In genomic region chr5:115074749-115075148, GRCm38 (mm10) we compare ENCODE assay signal across 22 mouse cellular contexts. TPM values are rescaled to one million over a fixed set of nuclear protein-coding genes. Genes with fewer than 3 reads are reported as not detected.
DNase-seq lines count a peak whose midpoint lies in the region; ATAC-seq and TF ChIP-seq lines count a peak whose summit lies in the region.
"Had no signal": no experiment of that assay in that cellular context is flagged by ENCODE, and none has a peak within 500 bp of the region (broad histone marks: within the 10 kb centered on the region; RNA-seq: fewer than 3 reads in every experiment).

No protein-coding gene starts in this region.

- peaks cover 9% of the 10 kb centered on the region for H3K79me2 ChIP-seq in MEL (ENCODE audit: control insufficient read depth, insufficient read depth, low read length, poor library complexity)

- TF ChIP-seq RAD21 in MEL (IDR thresholded peaks at IDR 0.05; ENCODE audit: low read depth, low read length), result no peak

- 44% methylated on average over 4 of the region's 4 CpGs for WGBS in intestine, postnatal 0 days
- 47% methylated on average over 4 of the region's 4 CpGs for WGBS in liver, embryonic 13.5 days (ENCODE audit: insufficient replicate concordance)
- 64% methylated on average over 4 of the region's 4 CpGs for WGBS in liver, postnatal 0 days (ENCODE audit: insufficient replicate concordance)
- 92% methylated on average over 4 of the region's 4 CpGs for WGBS in hindbrain, postnatal 0 days
- WGBS in thymus, adult 2 months, result 90% methylated on average over 4 of the region's 4 CpGs

- DNase-seq in MEL (ENCODE audit: low read depth, low spot score), result no peak
- no peak for DNase-seq in liver, embryonic 13.5 days
- DNase-seq in liver, postnatal 0 days, result no peak
- DNase-seq in kidney, adult 9 months, result no peak
- no peak for DNase-seq in hindbrain, postnatal 0 days (ENCODE audit: low spot score)
- no peak for DNase-seq in thymus, adult 2 months
- DNase-seq in right cerebral cortex, adult 18-20 months, result no peak
- DNase-seq: adrenal gland, adult 8-10 months; adrenal gland, postnatal 36 days; cerebellum, adult 11 months; cerebellum, adult 8-10 months; cerebellum, postnatal 14 days; embryo, embryonic 11 days; gastrocnemius, postnatal 36 days; heart, adult 11 months; heart, postnatal 36 days had no signal

- TF ChIP-seq CTCF in MEL (IDR thresholded peaks at IDR 0.05 in 2 of 3, conservative IDR thresholded peaks at IDR 0.05 in 1 of 3; ENCODE audit: control insufficient read depth in 1 of 3, insufficient read depth in 1 of 3, low read depth in 2 of 3, low read length in 3 of 3, poor library complexity in 1 of 3, severe bottlenecking in 1 of 3), result no peak
- TF ChIP-seq CTCF in intestine, postnatal 0 days (IDR thresholded peaks at IDR 0.05; ENCODE audit: low read depth), result no peak
- no peak for TF ChIP-seq CTCF in liver, postnatal 0 days (IDR thresholded peaks at IDR 0.05; ENCODE audit: low read depth)
- no peak for TF ChIP-seq CTCF in hindbrain, postnatal 0 days (IDR thresholded peaks at IDR 0.05; ENCODE audit: low read depth)
- no peak for TF ChIP-seq CTCF in thymus, adult 2 months (IDR thresholded peaks at IDR 0.05; ENCODE audit: borderline replicate concordance, control insufficient read depth, extremely low read depth, insufficient read depth, low read length, poor library complexity)

- H3K4me3 ChIP-seq in MEL (ENCODE audit: control insufficient read depth in 1 of 2, insufficient read depth in 1 of 2, low read depth in 2 of 2, low read length in 2 of 2), result no peak overlapping the region
- H3K4me3 ChIP-seq in intestine, postnatal 0 days (ENCODE audit: low read depth, low read length), result no peak overlapping the region
- H3K4me3 ChIP-seq in liver, embryonic 13.5 days (replicated peaks), result no peak overlapping the region
- no peak overlapping the region for H3K4me3 ChIP-seq in liver, postnatal 0 days (ENCODE audit: low read depth, low read length)
- H3K4me3 ChIP-seq in hindbrain, postnatal 0 days (ENCODE audit: low read length), result no peak overlapping the region
- no peak overlapping the region for H3K4me3 ChIP-seq in thymus, adult 2 months (ENCODE audit: control insufficient read depth, insufficient read depth, low read length)
- H3K4me3 ChIP-seq: embryonic facial prominence, embryonic 12.5 days; forebrain, embryonic 15.5 days; heart, embryonic 13.5 days had no signal

- H3K4me2 ChIP-seq in intestine, postnatal 0 days (replicated peaks; ENCODE audit: low read depth), result no peak overlapping the region
- 0 out of 2 replicates have a peak overlapping the region, but pooled peaks have one; percentile 9 for H3K4me2 ChIP-seq in liver, embryonic 13.5 days
- 0 out of 2 replicates have a peak overlapping the region, but pooled peaks have one; percentile 7 for H3K4me2 ChIP-seq in liver, postnatal 0 days (ENCODE audit: low read depth, low read length)
- H3K4me2 ChIP-seq in hindbrain, postnatal 0 days (ENCODE audit: low read depth, low read length), result no peak overlapping the region
- H3K4me2 ChIP-seq: embryonic facial prominence, embryonic 12.5 days; forebrain, embryonic 15.5 days; heart, embryonic 13.5 days had no signal

- no peak overlapping the region for H3K9ac ChIP-seq in MEL (ENCODE audit: control insufficient read depth, low read depth, low read length, poor library complexity, severe bottlenecking)
- H3K9ac ChIP-seq in intestine, postnatal 0 days (ENCODE audit: low read depth, low read length), result no peak overlapping the region
- peak overlapping the region; percentile 69 for H3K9ac ChIP-seq in liver, embryonic 13.5 days
- H3K9ac ChIP-seq in liver, postnatal 0 days (replicated peaks), result no peak overlapping the region
- no peak overlapping the region for H3K9ac ChIP-seq in hindbrain, postnatal 0 days (replicated peaks; ENCODE audit: low read length)
- H3K9ac ChIP-seq: embryonic facial prominence, embryonic 12.5 days; forebrain, embryonic 15.5 days; heart, embryonic 13.5 days had no signal

- peak; percentile 80 for ATAC-seq in intestine, postnatal 0 days
- no peak for ATAC-seq in liver, embryonic 13.5 days (ENCODE audit: low read depth)
- ATAC-seq in liver, postnatal 0 days, result no peak
- ATAC-seq in hindbrain, postnatal 0 days, result no peak
- ATAC-seq: forebrain, embryonic 15.5 days had no signal

- TF ChIP-seq POLR2A in MEL (IDR thresholded peaks at IDR 0.05; ENCODE audit: control insufficient read depth in 1 of 2, insufficient read depth in 1 of 2, low read depth in 1 of 2, low read length in 2 of 2, poor library complexity in 1 of 2), result no peak
- TF ChIP-seq POLR2A in thymus, adult 2 months (IDR thresholded peaks at IDR 0.05; ENCODE audit: control insufficient read depth, extremely low read depth, insufficient read depth, low read length, poor library complexity), result no peak

- H3K27me3 ChIP-seq in MEL (ENCODE audit: control insufficient read depth in 1 of 2, insufficient read depth in 2 of 2, low read length in 2 of 2), result no peaks in the 10 kb centered on the region
- H3K27me3 ChIP-seq in intestine, postnatal 0 days (replicated peaks; ENCODE audit: control insufficient read depth, insufficient read depth, low read length), result no peaks in the 10 kb centered on the region
- no peaks in the 10 kb centered on the region for H3K27me3 ChIP-seq in liver, embryonic 13.5 days
- H3K27me3 ChIP-seq in liver, postnatal 0 days (ENCODE audit: insufficient read depth, low read length), result no peaks in the 10 kb centered on the region
- no peaks in the 10 kb centered on the region for H3K27me3 ChIP-seq in hindbrain, postnatal 0 days (ENCODE audit: insufficient read depth, low read length)
- H3K27me3 ChIP-seq in thymus, adult 2 months (ENCODE audit: control insufficient read depth, insufficient read depth, low read length), result no peaks in the 10 kb centered on the region
- H3K27me3 ChIP-seq: embryonic facial prominence, embryonic 12.5 days; forebrain, embryonic 15.5 days; heart, embryonic 13.5 days had no signal

- peaks cover 0 to 54% of the 10 kb centered on the region in 2 experiments; a peak in 3 of 4 replicates for H3K36me3 ChIP-seq in MEL (ENCODE audit: control insufficient read depth in 1 of 2, insufficient read depth in 2 of 2, low read length in 2 of 2)
- H3K36me3 ChIP-seq in intestine, postnatal 0 days (ENCODE audit: control insufficient read depth, insufficient read depth), result peaks cover 9% of the 10 kb centered on the region; the same call in 1 of the 2 replicates
- H3K36me3 ChIP-seq in liver, embryonic 13.5 days, result peaks cover 28% of the 10 kb centered on the region
- H3K36me3 ChIP-seq in liver, postnatal 0 days (replicated peaks; ENCODE audit: insufficient read depth, low read length), result peaks cover 20% of the 10 kb centered on the region
- no peaks in the 10 kb centered on the region for H3K36me3 ChIP-seq in hindbrain, postnatal 0 days (ENCODE audit: insufficient read depth, low read length)
- no peaks in the 10 kb centered on the region for H3K36me3 ChIP-seq in thymus, adult 2 months (ENCODE audit: control insufficient read depth, insufficient read depth, low read length)

- no peaks in the 10 kb centered on the region for H3K9me3 ChIP-seq in MEL (replicated peaks; ENCODE audit: insufficient read depth, low read length)
- no peaks in the 10 kb centered on the region for H3K9me3 ChIP-seq in intestine, postnatal 0 days (ENCODE audit: control insufficient read depth)
- no peaks in the 10 kb centered on the region for H3K9me3 ChIP-seq in liver, embryonic 13.5 days (replicated peaks)
- no peaks in the 10 kb centered on the region for H3K9me3 ChIP-seq in liver, postnatal 0 days (ENCODE audit: low read length)
- no peaks in the 10 kb centered on the region for H3K9me3 ChIP-seq in hindbrain, postnatal 0 days (ENCODE audit: low read length)
- H3K9me3 ChIP-seq: embryonic facial prominence, embryonic 12.5 days; forebrain, embryonic 15.5 days; heart, embryonic 13.5 days had no signal

- H3K4me1 ChIP-seq in MEL (ENCODE audit: control insufficient read depth in 1 of 2, insufficient read depth in 2 of 2, low read length in 2 of 2), result peaks cover 23 to 51% of the 10 kb centered on the region in 2 experiments
- H3K4me1 ChIP-seq in intestine, postnatal 0 days (replicated peaks; ENCODE audit: control insufficient read depth, insufficient read depth, low read length), result peaks cover 4% of the 10 kb centered on the region
- peaks cover 90% of the 10 kb centered on the region for H3K4me1 ChIP-seq in liver, embryonic 13.5 days (replicated peaks)
- peaks cover 50% of the 10 kb centered on the region for H3K4me1 ChIP-seq in liver, postnatal 0 days (ENCODE audit: insufficient read depth)
- no peaks in the 10 kb centered on the region for H3K4me1 ChIP-seq in hindbrain, postnatal 0 days (ENCODE audit: insufficient read depth, low read length)
- H3K4me1 ChIP-seq in thymus, adult 2 months (replicated peaks; ENCODE audit: control insufficient read depth, insufficient read depth, low read length), result peaks cover 3% of the 10 kb centered on the region; the same call in 1 of the 2 replicates

- H3K27ac ChIP-seq in MEL (ENCODE audit: control insufficient read depth, low read depth, low read length), result peak overlapping the region; percentile 83; the same call in 1 of the 2 replicates
- H3K27ac ChIP-seq in intestine, postnatal 0 days (ENCODE audit: low read depth, low read length), result peak overlapping the region; percentile 62; the same call in 1 of the 2 replicates
- peak overlapping the region; percentile 99 for H3K27ac ChIP-seq in liver, embryonic 13.5 days
- H3K27ac ChIP-seq in liver, postnatal 0 days (ENCODE audit: low read depth), result no peak overlapping the region
- H3K27ac ChIP-seq in hindbrain, postnatal 0 days, result no peak overlapping the region
- H3K27ac ChIP-seq in thymus, adult 2 months (ENCODE audit: control insufficient read depth, insufficient read depth, low read length), result no peak overlapping the region
- H3K27ac ChIP-seq: embryonic facial prominence, embryonic 12.5 days; forebrain, embryonic 15.5 days; heart, embryonic 13.5 days had no signal

- no peak for TF ChIP-seq EP300 in MEL (IDR thresholded peaks at IDR 0.05; ENCODE audit: low read depth in 1 of 2, low read length in 2 of 2)
- TF ChIP-seq EP300 in liver, postnatal 0 days (IDR thresholded peaks at IDR 0.05; ENCODE audit: low read depth), result no peak

RNA-seq across cellular contexts. Expression of gene Gm10401, which starts 23.3 kb away (rescaled TPM):
- total RNA-seq in MEL (2012; rRNA removed), result 3.5 and 4.6 TPM in 2 replicates
- under 1 TPM in 1 of 2 experiments, not detected in 1; 0.56 TPM for polyA plus RNA-seq in MEL (2012; ENCODE audit: insufficient read depth in 1 of 2, insufficient read length in 2 of 2, low read depth in 1 of 2, low replicate concordance in 2 of 2, missing spikeins in 1 of 2)
- polyA plus RNA-seq in intestine, postnatal 0 days (2015; fragmentation: Nextera tagmentation; extraction: Ambion mirVana), result 13.8 and 17.0 TPM in 2 replicates
- polyA plus RNA-seq in liver, embryonic 13.5 days (2015; fragmentation: Nextera tagmentation; extraction: Ambion mirVana), result 11.1 and 12.0 TPM in 2 replicates
- polyA plus RNA-seq in liver, postnatal 0 days (2015; fragmentation: Nextera tagmentation; extraction: Ambion mirVana), result 6.0 and 6.6 TPM in 2 replicates
- total RNA-seq in hindbrain, postnatal 0 days (2014; rRNA removed), result not detected in 2 replicates
- 38.5 and 39.3 TPM in 2 replicates for polyA plus RNA-seq in hindbrain, postnatal 0 days (2015; fragmentation: Nextera tagmentation; extraction: Ambion mirVana)
- polyA plus RNA-seq in thymus, adult 2 months (2012; rRNA removed), result 0.26 TPM in 1 of 2 replicates, not detected in the other
- total RNA-seq: adrenal gland, adult 8-10 months; adrenal gland, postnatal 36 days; gastrocnemius, adult 8-10 months; gastrocnemius, postnatal 36 days; heart, postnatal 36 days had no signal
- polyA plus RNA-seq: brain, embryonic 14.5 days had no signal

RNA-seq across cellular contexts. Expression of gene Acads, which starts 44.4 kb away (rescaled TPM):
- 31.9 and 35.0 TPM in 2 replicates for total RNA-seq in MEL (2012; rRNA removed)
- 10 to 100 TPM in 1 of 2 experiments, not detected in 1; 56.5 TPM for polyA plus RNA-seq in MEL (2012; ENCODE audit: insufficient read depth in 1 of 2, insufficient read length in 2 of 2, low read depth in 1 of 2, low replicate concordance in 2 of 2, missing spikeins in 1 of 2)
- polyA plus RNA-seq in intestine, postnatal 0 days (2015; fragmentation: Nextera tagmentation; extraction: Ambion mirVana), result 100 and 113 TPM in 2 replicates
- 40.9 and 41.5 TPM in 2 replicates for polyA plus RNA-seq in liver, embryonic 13.5 days (2015; fragmentation: Nextera tagmentation; extraction: Ambion mirVana)
- 87.9 and 93.4 TPM in 2 replicates for polyA plus RNA-seq in liver, postnatal 0 days (2015; fragmentation: Nextera tagmentation; extraction: Ambion mirVana)
- 30.3 and 32.5 TPM in 2 replicates for total RNA-seq in hindbrain, postnatal 0 days (2014; rRNA removed)
- polyA plus RNA-seq in hindbrain, postnatal 0 days (2015; fragmentation: Nextera tagmentation; extraction: Ambion mirVana), result 22.1 and 25.3 TPM in 2 replicates
- 99.6 and 101 TPM in 2 replicates for polyA plus RNA-seq in thymus, adult 2 months (2012; rRNA removed)

Comparison
In these comparisons a context has a peak if more than half of its experiments do, and no peak if none do; other contexts are left out.
1. H3K27ac ChIP-seq: peak in MEL (single experiment), intestine, postnatal 0 days (single experiment) and liver, embryonic 13.5 days (single experiment); none in liver, postnatal 0 days (single experiment), hindbrain, postnatal 0 days (single experiment) and thymus, adult 2 months (single experiment).
2. H3K4me2 ChIP-seq: peak in liver, embryonic 13.5 days (single experiment) and liver, postnatal 0 days (single experiment); none in intestine, postnatal 0 days (single experiment) and hindbrain, postnatal 0 days (single experiment).